Mouse (Mus musculus) cortical plate, adult 2 months (tissue): ENCODE data around the gene Hsf5.

Source experiments
- CTCF ChIP-seq: fragments of 200-500 bp; IDR thresholded peaks from 2 replicates; pipeline ENCODE4 v1.5.1; 2011; ENCODE audit warnings: mild to moderate bottlenecking, control low read depth, low read length; ENCODE audit not compliant: insufficient read depth; ENCODE audit errors: extremely low read depth
- POLR2A ChIP-seq: fragments of 200-500 bp; IDR thresholded peaks from 2 replicates; pipeline ENCODE4 v1.6.1; 2011; ENCODE audit warnings: mild to moderate bottlenecking, low read length, control low read depth; ENCODE audit not compliant: insufficient read depth; ENCODE audit errors: extremely low read depth

- TF ChIP-seq POLR2A, result no peak
- TF ChIP-seq CTCF, result no peak
Measured at GRCm38 (mm10) chr11:87615952-87616351, 1.0 kb upstream of the Hsf5 start.
